Mouse (Mus musculus): Measurements from ENCODE around the gene H3f3b. TPM values are rescaled to one million over a fixed set of nuclear protein-coding genes. Genes with fewer than 3 reads are reported as not detected.

The H3f3b gene
- 78.9 and 242 TPM in 2 replicates for polyA plus RNA-seq (2012; rRNA removed; ENCODE audit: low replicate concordance)

DNA sequence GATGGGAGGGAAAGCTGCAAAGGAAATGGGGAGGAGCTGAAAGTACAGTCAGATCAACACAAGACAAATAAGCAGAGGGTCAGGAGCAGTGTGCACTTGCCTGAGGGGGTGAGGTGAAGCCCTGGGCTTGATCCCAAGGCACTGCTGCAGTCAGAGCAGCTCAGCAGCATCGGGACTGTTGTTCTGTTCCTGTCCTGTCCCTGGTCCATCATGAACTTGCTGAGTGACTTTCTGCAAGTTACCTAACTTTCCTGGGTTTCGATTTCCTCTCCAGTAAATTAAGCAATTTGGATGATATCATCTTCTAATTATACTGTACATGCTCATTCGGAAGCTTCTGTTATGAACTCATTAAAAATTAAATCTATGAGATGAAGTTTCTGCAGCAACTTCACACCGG lies at the start of gene H3f3b:
Gene H3f3b, minus strand, starts transcription at position 207 of the 400 bp plus-strand sequence.

DNA sequence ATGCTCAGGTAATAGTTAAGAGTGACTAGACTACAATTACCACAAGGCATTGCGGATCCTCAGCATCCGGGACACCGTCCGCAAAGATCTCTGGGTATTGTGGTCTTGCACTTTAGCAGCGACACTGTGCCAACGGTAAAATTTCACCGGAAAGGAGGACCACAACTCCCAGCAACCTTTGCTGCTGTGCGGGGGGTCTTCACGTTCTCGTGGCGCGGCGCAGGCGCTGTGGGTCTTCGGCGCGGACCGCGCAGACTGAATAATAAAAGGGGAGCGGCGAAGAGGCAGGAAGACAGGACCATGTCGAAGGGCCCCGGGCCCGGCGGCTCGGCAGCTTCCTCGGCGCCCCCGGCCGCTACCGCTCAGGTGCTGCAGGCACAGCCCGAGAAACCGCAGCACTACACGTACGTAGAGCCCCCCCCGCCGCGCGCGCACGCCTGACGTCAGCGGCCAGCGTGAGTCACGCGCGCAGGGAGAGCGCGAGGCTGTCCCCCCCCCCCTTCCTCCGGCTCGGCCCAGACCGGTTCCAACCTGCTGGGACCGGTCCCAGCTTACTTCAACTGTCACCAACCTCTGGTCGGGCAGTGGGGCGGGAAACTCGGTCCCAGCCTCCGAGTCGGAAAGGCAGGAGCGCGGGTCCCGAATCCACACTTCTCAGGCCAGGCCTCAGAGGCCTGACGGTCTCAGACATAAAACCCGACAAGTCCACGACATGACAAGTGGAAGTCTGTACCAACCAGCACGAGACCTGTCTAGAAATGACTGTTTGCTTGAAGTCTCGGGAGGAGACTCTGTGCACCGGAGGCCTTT lies 2.5 kb upstream of the H3f3b start, which contains the start of gene Unk:
Gene Unk, plus strand, starts transcription at position 235 of the 810 bp plus-strand sequence.

DNA sequence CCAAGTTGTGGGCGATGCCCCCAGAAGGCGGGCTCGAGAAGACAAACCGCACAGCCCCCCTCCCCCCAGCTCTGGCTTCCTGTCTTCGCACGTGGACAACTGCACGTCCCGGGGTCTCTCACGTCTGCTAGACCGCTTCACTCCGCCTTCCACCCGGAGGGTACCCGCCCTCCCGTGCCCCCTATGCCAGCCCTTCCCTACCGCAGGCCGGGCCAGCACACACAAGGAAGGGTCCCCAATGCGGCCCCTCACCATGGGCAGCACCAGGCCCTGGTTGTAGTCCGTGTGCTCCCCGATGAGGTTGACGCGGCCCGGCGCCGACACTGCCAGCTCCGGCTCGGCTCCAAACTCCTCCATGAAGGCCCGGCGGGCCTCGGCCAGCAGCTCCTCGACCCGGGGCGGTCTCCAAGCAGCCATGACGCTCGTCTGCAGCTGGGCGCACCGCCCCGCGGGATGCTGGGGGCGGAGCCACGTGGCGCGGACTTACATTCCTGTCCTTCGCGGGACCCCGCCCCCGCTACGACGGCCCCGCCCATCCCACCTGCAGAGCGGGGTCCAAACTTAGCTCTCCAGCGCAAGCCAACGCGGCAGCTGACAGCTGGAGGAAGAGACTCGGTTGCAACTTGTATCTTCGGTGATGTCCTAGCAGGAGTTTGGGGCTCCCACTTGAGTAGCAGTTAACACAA lies 15.4 kb downstream of the H3f3b start, which contains the start of gene Galk1:
Gene Galk1, minus strand, starts transcription at position 458 of the 686 bp plus-strand sequence.

DNA sequence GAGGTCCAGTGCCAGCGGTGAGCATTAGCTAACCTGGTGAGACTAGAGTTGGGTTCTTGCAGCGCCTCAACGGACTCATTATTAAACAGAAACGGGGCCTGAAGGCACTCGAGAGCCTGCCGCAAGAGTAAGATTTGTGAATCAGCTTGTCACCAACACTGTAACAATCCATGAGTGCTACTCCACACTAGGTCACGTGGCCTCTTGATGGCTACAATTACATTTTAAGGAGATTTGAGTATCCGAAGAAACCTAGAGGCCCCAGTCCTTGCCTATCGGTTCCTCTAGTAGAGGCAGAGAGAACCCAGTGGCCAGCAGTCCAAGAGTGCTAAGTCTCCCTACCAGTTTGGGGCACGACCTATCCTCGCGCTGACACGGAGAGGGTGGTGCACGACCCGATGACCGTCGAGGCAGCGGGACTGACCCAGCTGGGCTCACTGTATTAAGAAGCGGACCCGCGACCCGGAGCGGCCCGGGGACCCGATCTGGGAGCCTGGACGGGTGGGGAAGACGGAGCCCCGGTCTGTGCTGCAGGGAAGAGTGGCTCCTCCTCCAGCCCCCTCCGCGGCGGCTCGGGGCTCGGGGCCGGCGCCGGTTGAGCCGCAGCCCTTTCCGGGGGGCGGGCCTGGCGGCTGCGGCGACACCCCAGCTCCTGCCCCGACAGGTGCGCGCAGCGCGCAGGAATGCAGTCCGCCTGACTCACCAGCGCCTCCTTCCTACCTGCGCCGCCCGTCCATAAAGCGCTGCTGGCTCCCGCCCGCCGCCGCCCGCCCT lies 53.3 kb downstream of the H3f3b start, which contains the start of gene Itgb4:
Gene Itgb4, plus strand, starts transcription at position 401 of the 774 bp plus-strand sequence.

Other genes starting within 250 kb of the H3f3b start
- 39.5 and 48.4 TPM in 2 replicates for gene Caskin2, start 214.3 kb downstream of the H3f3b start, polyA plus RNA-seq (2012; rRNA removed; ENCODE audit: low replicate concordance)
- 21.7 and 39.4 TPM in 2 replicates for gene Tsen54, start 213.2 kb downstream of the H3f3b start, polyA plus RNA-seq (2012; rRNA removed; ENCODE audit: low replicate concordance)
- gene Llgl2, start 203.9 kb downstream of the H3f3b start, polyA plus RNA-seq (2012; rRNA removed; ENCODE audit: low replicate concordance): 16.3 and 41.0 TPM in 2 replicates
- 0.13 and 0.39 TPM in 2 replicates for gene Myo15b, start 169.6 kb downstream of the H3f3b start, polyA plus RNA-seq (2012; rRNA removed; ENCODE audit: low replicate concordance)
- 2.2 and 5.1 TPM in 2 replicates for gene Smim5, start 128.0 kb downstream of the H3f3b start, polyA plus RNA-seq (2012; rRNA removed; ENCODE audit: low replicate concordance)
- 0.16 and 0.94 TPM in 2 replicates for gene Smim6, start 115.9 kb downstream of the H3f3b start, polyA plus RNA-seq (2012; rRNA removed; ENCODE audit: low replicate concordance)
- gene Sap30bp, start 94.7 kb downstream of the H3f3b start, polyA plus RNA-seq (2012; rRNA removed; ENCODE audit: low replicate concordance): 20.3 and 29.8 TPM in 2 replicates
- 19.0 and 25.1 TPM in 2 replicates for gene Recql5, start 94.5 kb downstream of the H3f3b start, polyA plus RNA-seq (2012; rRNA removed; ENCODE audit: low replicate concordance)
- 5.8 and 15.3 TPM in 2 replicates for gene Itgb4, start 53.3 kb downstream of the H3f3b start, polyA plus RNA-seq (2012; rRNA removed; ENCODE audit: low replicate concordance)
- 26.1 and 53.1 TPM in 2 replicates for gene Galk1, start 15.2 kb downstream of the H3f3b start, polyA plus RNA-seq (2012; rRNA removed; ENCODE audit: low replicate concordance)
- gene Unk, start 2.4 kb upstream of the H3f3b start, polyA plus RNA-seq (2012; rRNA removed; ENCODE audit: low replicate concordance): 23.6 and 56.2 TPM in 2 replicates
- 1.7 and 7.5 TPM in 2 replicates for gene Unc13d, start 50.0 kb upstream of the H3f3b start, polyA plus RNA-seq (2012; rRNA removed; ENCODE audit: low replicate concordance)
- gene Wbp2, start 59.0 kb upstream of the H3f3b start, polyA plus RNA-seq (2012; rRNA removed; ENCODE audit: low replicate concordance): 189 and 264 TPM in 2 replicates
- gene Trim47, start 99.2 kb upstream of the H3f3b start, polyA plus RNA-seq (2012; rRNA removed; ENCODE audit: low replicate concordance): 41.1 and 61.3 TPM in 2 replicates
- 12.7 and 19.1 TPM in 2 replicates for gene Trim65, start 103.2 kb upstream of the H3f3b start, polyA plus RNA-seq (2012; rRNA removed; ENCODE audit: low replicate concordance)
- gene Mrpl38, start 110.9 kb upstream of the H3f3b start, polyA plus RNA-seq (2012; rRNA removed; ENCODE audit: low replicate concordance): 43.3 and 80.0 TPM in 2 replicates
- gene Fbf1, start 140.2 kb upstream of the H3f3b start, polyA plus RNA-seq (2012; rRNA removed; ENCODE audit: low replicate concordance): 15.9 and 34.9 TPM in 2 replicates
- 11.0 and 38.0 TPM in 2 replicates for gene Ten1, start 170.9 kb upstream of the H3f3b start, polyA plus RNA-seq (2012; rRNA removed; ENCODE audit: low replicate concordance)
- gene Acox1, start 171.1 kb upstream of the H3f3b start, polyA plus RNA-seq (2012; rRNA removed; ENCODE audit: low replicate concordance): 158 and 369 TPM in 2 replicates
- gene Evpl, start 210.1 kb upstream of the H3f3b start, polyA plus RNA-seq (2012; rRNA removed; ENCODE audit: low replicate concordance): 0.26 and 2.2 TPM in 2 replicates
- 47.5 and 69.1 TPM in 2 replicates for gene Srp68, start 246.3 kb upstream of the H3f3b start, polyA plus RNA-seq (2012; rRNA removed; ENCODE audit: low replicate concordance)

Measured in subcutaneous adipose tissue, adult 2 months (tissue).